Mouse (Mus musculus): Measurements from ENCODE around the gene Krtap4-13. TPM values are rescaled to one million over a fixed set of nuclear protein-coding genes. Genes with fewer than 3 reads are reported as not detected.
"Not testable (repeated sequence)": the region's sequence is repeated elsewhere in the genome, so short reads cannot be mapped to it uniquely, and the experiment has no call there.

Gene Krtap4-13
- total and polyA plus RNA-seq, 2 experiments, result not detected

GRCm38 (mm10) chr11:99842185-99842584 lies 32.5 kb upstream of the Krtap4-13 start:
- Histone ChIP-seq H3K79me2 (ENCODE audit: control insufficient read depth, insufficient read depth, low read length) (no peaks in the 10 kb centered on the region), H3K4me3 (ENCODE audit: insufficient read depth, low read depth, low read length) (no peak overlapping the region), H3K36me3 (ENCODE audit: control insufficient read depth, insufficient read depth, low read length) (no peaks in the 10 kb centered on the region), H3K27ac (replicated peaks; ENCODE audit: insufficient read depth, low read depth, low read length) (no peak overlapping the region), H3K27me3 (ENCODE audit: control insufficient read depth, insufficient read depth, low read length) (no peaks in the 10 kb centered on the region), H3K4me1 (ENCODE audit: control insufficient read depth, insufficient read depth, low read length) (no peaks in the 10 kb centered on the region), H3K9ac (ENCODE audit: low read depth, low read length) (no peak overlapping the region)
- no peak for DNase-seq (ENCODE audit: extremely low read depth, low read depth, low spot score)
- 91% methylated on average over 1 of the region's 1 CpGs for WGBS
- TF ChIP-seq POLR2A (IDR thresholded peaks at IDR 0.05; ENCODE audit: extremely low read depth, insufficient read depth, low read length) (no peak), CTCF (IDR thresholded peaks at IDR 0.05; ENCODE audit: low read depth, low read length) (no peak)

DNA sequence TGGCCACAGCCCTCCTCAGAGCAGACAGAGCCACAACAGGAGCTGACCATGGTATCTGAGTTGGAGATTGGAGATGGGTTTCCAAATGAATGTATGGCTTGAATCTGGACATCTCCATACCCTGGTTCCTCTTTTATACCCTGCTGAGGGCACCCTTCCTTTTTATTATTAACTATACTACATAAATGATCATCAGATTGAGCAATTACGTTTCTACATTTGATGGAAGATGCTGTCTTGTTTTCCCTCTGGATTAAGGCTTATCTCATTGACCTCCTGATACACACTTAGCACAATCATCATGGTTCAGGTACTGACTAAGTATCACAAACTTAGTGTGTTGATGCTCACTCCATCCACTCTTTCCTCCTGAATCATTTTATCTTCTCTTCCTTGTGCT lies 28.3 kb upstream of the Krtap4-13 start, which contains the start of gene 2300003K06Rik:
TSS of gene 2300003K06Rik (minus strand) at position 101 of the 400 bp plus-strand sequence.
- TF ChIP-seq POLR2A (IDR thresholded peaks at IDR 0.05; ENCODE audit: extremely low read depth, insufficient read depth, low read length) (no peak), CTCF (IDR thresholded peaks at IDR 0.05; ENCODE audit: low read depth, low read length) (no peak)
- Histone ChIP-seq H3K79me2 (ENCODE audit: control insufficient read depth, insufficient read depth, low read length) (no peaks in the 10 kb centered on the region), H3K27ac (replicated peaks; ENCODE audit: insufficient read depth, low read depth, low read length) (no peak within 1 kb of the TSS), H3K27me3 (ENCODE audit: control insufficient read depth, insufficient read depth, low read length) (no peaks in the 10 kb centered on the region), H3K36me3 (ENCODE audit: control insufficient read depth, insufficient read depth, low read length) (no peaks in the 10 kb centered on the region), H3K4me1 (ENCODE audit: control insufficient read depth, insufficient read depth, low read length) (no peaks in the 10 kb centered on the region), H3K4me3 (ENCODE audit: insufficient read depth, low read depth, low read length) (no peak within 1 kb of the TSS), H3K9ac (ENCODE audit: low read depth, low read length) (no peak within 1 kb of the TSS)
- DNase-seq (ENCODE audit: extremely low read depth, low read depth, low spot score), result no peak
- 74% methylated on average over 1 of the region's 1 CpGs for WGBS

- H3K4me3 ChIP-seq (ENCODE audit: insufficient read depth, low read depth, low read length); H3K36me3 ChIP-seq (ENCODE audit: control insufficient read depth, insufficient read depth, low read length); H3K4me1 ChIP-seq (ENCODE audit: control insufficient read depth, insufficient read depth, low read length); H3K79me2 ChIP-seq (ENCODE audit: control insufficient read depth, insufficient read depth, low read length); H3K27ac ChIP-seq (replicated peaks; ENCODE audit: insufficient read depth, low read depth, low read length); DNase-seq (ENCODE audit: extremely low read depth, low read depth, low spot score); H3K27me3 ChIP-seq (ENCODE audit: control insufficient read depth, insufficient read depth, low read length); H3K9ac ChIP-seq (ENCODE audit: low read depth, low read length): not testable (repeated sequence)
- WGBS, result 83% methylated on average over 2 of the region's 2 CpGs
Observed at GRCm38 (mm10) chr11:99815566-99815965, 5.9 kb upstream of the Krtap4-13 start, which contains the start of gene Gm11564. Gene Gm11564, minus strand, starts transcription at chr11:99815666.

DNA sequence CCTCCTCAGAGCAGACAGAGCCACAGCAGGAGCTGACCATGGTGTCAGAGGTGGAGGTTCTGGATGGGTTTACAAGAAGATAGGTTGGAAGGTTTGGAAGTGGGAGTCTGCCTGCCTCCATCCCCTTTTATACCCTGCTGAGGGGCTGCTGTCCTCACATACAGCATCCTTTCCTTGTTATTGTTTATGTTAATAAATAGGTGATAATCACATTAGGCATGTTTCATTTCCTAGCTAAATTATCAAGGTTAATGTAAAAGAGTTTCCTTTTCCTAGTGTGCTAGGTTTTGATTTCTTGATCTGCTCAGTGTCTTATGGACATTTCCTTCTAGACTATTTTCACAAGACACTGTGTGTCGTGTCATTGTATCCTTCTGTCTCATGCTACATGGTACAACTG lies 5.3 kb downstream of the Krtap4-13 start, which contains the start of gene Gm11554:
TSS of gene Gm11554 (minus strand) at position 101 of the 400 bp plus-strand sequence.
- not testable (repeated sequence) for H3K79me2 ChIP-seq (ENCODE audit: control insufficient read depth, insufficient read depth, low read length); H3K36me3 ChIP-seq (ENCODE audit: control insufficient read depth, insufficient read depth, low read length); H3K4me3 ChIP-seq (ENCODE audit: insufficient read depth, low read depth, low read length); H3K4me1 ChIP-seq (ENCODE audit: control insufficient read depth, insufficient read depth, low read length); H3K27ac ChIP-seq (replicated peaks; ENCODE audit: insufficient read depth, low read depth, low read length); DNase-seq (ENCODE audit: extremely low read depth, low read depth, low spot score); H3K9ac ChIP-seq (ENCODE audit: low read depth, low read length); H3K27me3 ChIP-seq (ENCODE audit: control insufficient read depth, insufficient read depth, low read length)
- WGBS, result no CpG with 5 or more reads among the region's 1 CpGs

- no CpG with 5 or more reads among the region's 1 CpGs for WGBS
- H3K4me1 ChIP-seq (ENCODE audit: control insufficient read depth, insufficient read depth, low read length); H3K27ac ChIP-seq (replicated peaks; ENCODE audit: insufficient read depth, low read depth, low read length); H3K27me3 ChIP-seq (ENCODE audit: control insufficient read depth, insufficient read depth, low read length); H3K4me3 ChIP-seq (ENCODE audit: insufficient read depth, low read depth, low read length); H3K36me3 ChIP-seq (ENCODE audit: control insufficient read depth, insufficient read depth, low read length); H3K9ac ChIP-seq (ENCODE audit: low read depth, low read length); H3K79me2 ChIP-seq (ENCODE audit: control insufficient read depth, insufficient read depth, low read length); DNase-seq (ENCODE audit: extremely low read depth, low read depth, low spot score): not testable (repeated sequence)
Observed at GRCm38 (mm10) chr11:99798832-99799231, 10.9 kb downstream of the Krtap4-13 start, which contains the start of gene Gm11569. Gene Gm11569, minus strand, starts transcription at chr11:99798932.

DNA sequence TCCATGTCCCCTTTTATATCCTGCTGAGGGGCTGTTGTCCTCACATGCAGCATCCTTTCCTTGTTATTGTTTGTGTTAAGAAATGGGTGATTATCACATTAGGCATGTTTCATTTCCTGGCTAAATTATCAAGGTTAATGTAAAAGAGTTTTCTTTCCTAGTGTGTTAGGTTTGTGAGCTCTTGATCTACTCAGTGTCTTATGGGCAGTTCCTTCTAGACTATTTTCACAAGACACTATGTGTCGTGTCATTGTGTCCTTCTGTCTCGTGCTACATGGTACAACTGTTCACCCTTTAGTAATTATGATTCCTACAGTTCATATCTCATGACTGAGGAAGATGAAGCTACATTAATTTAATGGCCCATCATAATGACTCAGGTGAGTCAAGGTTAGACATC lies 16.3 kb downstream of the Krtap4-13 start, which contains the start of gene Gm11596:
TSS of gene Gm11596 (minus strand) at position 101 of the 400 bp plus-strand sequence.
- no peak within 1 kb of the TSS for H3K9ac ChIP-seq (ENCODE audit: low read depth, low read length)
- 66% methylated on average over 2 of the region's 2 CpGs for WGBS
- H3K36me3 ChIP-seq (ENCODE audit: control insufficient read depth, insufficient read depth, low read length), result no peaks in the 10 kb centered on the region
- no peaks in the 10 kb centered on the region for H3K79me2 ChIP-seq (ENCODE audit: control insufficient read depth, insufficient read depth, low read length)
- DNase-seq (ENCODE audit: extremely low read depth, low read depth, low spot score), result no peak
- no peaks in the 10 kb centered on the region for H3K27me3 ChIP-seq (ENCODE audit: control insufficient read depth, insufficient read depth, low read length)
- no peak for TF ChIP-seq POLR2A (IDR thresholded peaks at IDR 0.05; ENCODE audit: extremely low read depth, insufficient read depth, low read length)
- no peak for TF ChIP-seq CTCF (IDR thresholded peaks at IDR 0.05; ENCODE audit: low read depth, low read length)
- no peak within 1 kb of the TSS for H3K4me3 ChIP-seq (ENCODE audit: insufficient read depth, low read depth, low read length)
- no peaks in the 10 kb centered on the region for H3K4me1 ChIP-seq (ENCODE audit: control insufficient read depth, insufficient read depth, low read length)
- H3K27ac ChIP-seq (replicated peaks; ENCODE audit: insufficient read depth, low read depth, low read length), result no peak within 1 kb of the TSS

DNA sequence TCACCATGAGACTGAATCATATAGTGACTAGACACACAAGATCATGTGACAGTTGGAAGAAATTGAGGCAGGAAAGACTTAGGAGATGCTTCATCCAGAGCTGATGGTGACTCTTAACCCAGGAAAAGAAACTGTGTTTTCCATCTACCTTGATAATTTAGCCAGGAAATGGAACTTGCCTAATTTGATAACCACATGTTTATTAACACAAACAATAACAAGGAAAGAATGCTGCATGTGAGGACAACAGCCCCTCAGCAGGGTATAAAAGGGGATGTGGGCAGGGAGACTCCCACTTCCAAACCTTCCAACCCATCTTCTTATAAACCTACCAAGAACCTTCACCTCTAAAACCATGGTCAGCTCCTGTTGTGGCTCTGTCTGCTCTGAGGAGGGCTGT lies 24.8 kb downstream of the Krtap4-13 start, which contains the start of gene Krtap4-9:
TSS of gene Krtap4-9 (plus strand) at position 301 of the 400 bp plus-strand sequence.
- not testable (repeated sequence) for DNase-seq (ENCODE audit: extremely low read depth, low read depth, low spot score); H3K9ac ChIP-seq (ENCODE audit: low read depth, low read length); H3K79me2 ChIP-seq (ENCODE audit: control insufficient read depth, insufficient read depth, low read length); H3K4me1 ChIP-seq (ENCODE audit: control insufficient read depth, insufficient read depth, low read length); H3K27ac ChIP-seq (replicated peaks; ENCODE audit: insufficient read depth, low read depth, low read length); H3K27me3 ChIP-seq (ENCODE audit: control insufficient read depth, insufficient read depth, low read length); H3K4me3 ChIP-seq (ENCODE audit: insufficient read depth, low read depth, low read length); H3K36me3 ChIP-seq (ENCODE audit: control insufficient read depth, insufficient read depth, low read length)

Data from liver, adult 2 months (tissue).